Mouse (Mus musculus) kidney, embryonic 16.5 days (tissue): Measurements from ENCODE around the gene Klhl42. TPM values are rescaled to one million over a fixed set of nuclear protein-coding genes. Genes with fewer than 3 reads are reported as not detected.

Source experiments
- ATAC-seq: fragments of 200-750 bp; cut with Nextera tagmentation; 2 replicates; pipeline ENCODE4 v1.8.0; 2017; ENCODE audit warnings: moderate TSS enrichment; ENCODE audit not compliant: low FRiP score, low TSS enrichment
- H3K27ac ChIP-seq: fragments of 300-500 bp; sonication (generic); 2 replicates; pipeline ENCODE4 v1.5.1; 2014; ENCODE audit warnings: low read length
- H3K27me3 ChIP-seq: fragments of 300-500 bp; sonication (generic); 2 replicates; pipeline ENCODE4 v1.6.1; 2014; ENCODE audit warnings: low read length, control low read depth, mixed read lengths; ENCODE audit not compliant: insufficient read depth
- H3K36me3 ChIP-seq: fragments of 300-500 bp; sonication (generic); 2 replicates; pipeline ENCODE4 v1.6.1; 2014; ENCODE audit warnings: low read length, control low read depth, mixed read lengths; ENCODE audit not compliant: insufficient read depth
- H3K4me1 ChIP-seq: fragments of 300-500 bp; sonication (generic); 2 replicates; pipeline ENCODE4 v1.6.1; 2014; ENCODE audit warnings: low read length, control low read depth, mixed read lengths; ENCODE audit not compliant: insufficient read depth
- H3K4me2 ChIP-seq: fragments of 300-500 bp; sonication (generic); replicated peaks from 2 replicates; pipeline ENCODE4 v1.6.1; 2014; ENCODE audit warnings: low read depth, low read length
- H3K4me3 ChIP-seq: fragments of 300-500 bp; sonication (generic); 2 replicates; pipeline ENCODE4 v1.5.1; 2014; ENCODE audit warnings: mild to moderate bottlenecking, low read length
- H3K9ac ChIP-seq: fragments of 300-500 bp; sonication (generic); replicated peaks from 2 replicates; pipeline ENCODE4 v1.6.1; 2014; ENCODE audit warnings: low read length
- H3K9me3 ChIP-seq: fragments of 300-500 bp; sonication (generic); 2 replicates; pipeline ENCODE4 v1.6.1; 2016; ENCODE audit warnings: low read length, control low read depth
- WGBS: fragments of 180-500 bp; shearing (Covaris S2); extraction: QIAGEN DNeasy Blood & Tissue Kit; methylation state at CpG from one replicate; pipeline ENCODE4 v1.1.7; 2014; 5-methylcytosine and 5-hydroxymethylcytosine counted together
- polyA plus RNA-seq: library from polyadenylated mRNA; unstranded; fragments of >200 nt; fragmentation: Nextera tagmentation; extraction: Ambion mirVana; gene quantifications from 2 replicates; pipeline ENCODE4 v1.2.1, GENCODE M21; 2015

The Klhl42 gene
- polyA plus RNA-seq, 1 experiment from 2014 or later = 6.0 TPM

GRCm38 (mm10) chr6:147138260-147138659 lies 47.1 kb downstream of the Klhl42 start:
- H3K27me3 ChIP-seq = no peaks in the 10 kb centered on the region
- H3K4me1 ChIP-seq = no peaks in the 10 kb centered on the region
- ATAC-seq = no peak
- H3K4me3 ChIP-seq = no peak overlapping the region
- no peaks in the 10 kb centered on the region for H3K9me3 ChIP-seq
- no peak overlapping the region for H3K9ac ChIP-seq
- no peaks in the 10 kb centered on the region for H3K36me3 ChIP-seq
- no peak overlapping the region for H3K4me2 ChIP-seq
- WGBS = 74% methylated on average over 3 of the region's 3 CpGs
- H3K27ac ChIP-seq = no peak overlapping the region

- 86% methylated on average over 7 of the region's 7 CpGs for WGBS
- no peaks in the 10 kb centered on the region for H3K9me3 ChIP-seq
- ATAC-seq = no peak
Observed at GRCm38 (mm10) chr6:147140600-147141154, 49.5 kb downstream of the Klhl42 start.

GRCm38 (mm10) chr6:147144664-147145063 lies 53.5 kb downstream of the Klhl42 start:
- Histone ChIP-seq H3K9me3 (no peaks in the 10 kb centered on the region), H3K27ac (no peak overlapping the region), H3K36me3 (no peaks in the 10 kb centered on the region), H3K4me1 (no peaks in the 10 kb centered on the region), H3K27me3 (no peaks in the 10 kb centered on the region), H3K4me3 (no peak overlapping the region), H3K4me2 (no peak overlapping the region), H3K9ac (no peak overlapping the region)
- 91% methylated on average over 5 of the region's 5 CpGs for WGBS
- ATAC-seq = no peak

More at GRCm38 (mm10) chr6:147140600-147141154, 49.5 kb downstream of the Klhl42 start:
- Histone ChIP-seq H3K27ac (no peak overlapping the region), H3K9ac (no peak overlapping the region), H3K4me2 (no peak overlapping the region), H3K27me3 (no peaks in the 10 kb centered on the region), H3K36me3 (no peaks in the 10 kb centered on the region), H3K4me3 (no peak overlapping the region), H3K4me1 (no peaks in the 10 kb centered on the region)

GRCm38 (mm10) chr6:147145277-147145676 lies 54.1 kb downstream of the Klhl42 start:
- ATAC-seq = peak; percentile 76; the same call in 1 of the 2 replicates
- Histone ChIP-seq H3K4me2 (no peak overlapping the region), H3K4me1 (no peaks in the 10 kb centered on the region), H3K36me3 (no peaks in the 10 kb centered on the region), H3K9ac (no peak overlapping the region), H3K4me3 (no peak overlapping the region), H3K27me3 (no peaks in the 10 kb centered on the region), H3K27ac (no peak overlapping the region), H3K9me3 (no peaks in the 10 kb centered on the region)
- WGBS = 34% methylated on average over 2 of the region's 2 CpGs

GRCm38 (mm10) chr6:147145753-147146152 lies 54.6 kb downstream of the Klhl42 start:
- Histone ChIP-seq H3K4me2 (no peak overlapping the region), H3K36me3 (no peaks in the 10 kb centered on the region), H3K27me3 (no peaks in the 10 kb centered on the region), H3K27ac (no peak overlapping the region), H3K4me3 (no peak overlapping the region), H3K4me1 (no peaks in the 10 kb centered on the region), H3K9me3 (no peaks in the 10 kb centered on the region), H3K9ac (no peak overlapping the region)
- ATAC-seq = no peak
- WGBS = 69% methylated on average over 10 of the region's 10 CpGs

- Histone ChIP-seq H3K27ac (no peak overlapping the region), H3K9ac (no peak overlapping the region), H3K4me2 (no peak overlapping the region), H3K27me3 (no peaks in the 10 kb centered on the region), H3K9me3 (no peaks in the 10 kb centered on the region), H3K4me3 (no peak overlapping the region), H3K4me1 (no peaks in the 10 kb centered on the region), H3K36me3 (no peaks in the 10 kb centered on the region)
- WGBS = 71% methylated on average over 6 of the region's 6 CpGs
- ATAC-seq = no peak
Observed at GRCm38 (mm10) chr6:147151069-147151468, 59.9 kb downstream of the Klhl42 start.

- no peak; the same call in 1 of the 2 replicates for ATAC-seq
- no peak overlapping the region for H3K9ac ChIP-seq
Observed at GRCm38 (mm10) chr6:147151839-147152238, 60.7 kb downstream of the Klhl42 start.

GRCm38 (mm10) chr6:147155085-147155484 lies 63.9 kb downstream of the Klhl42 start:
- Histone ChIP-seq H3K27me3 (no peaks in the 10 kb centered on the region), H3K27ac (no peak overlapping the region), H3K4me2 (no peak overlapping the region), H3K9ac (no peak overlapping the region), H3K36me3 (no peaks in the 10 kb centered on the region), H3K9me3 (0 out of 2 replicates have a peak, but pooled peaks cover 5% of the 10 kb centered on the region), H3K4me3 (no peak overlapping the region), H3K4me1 (no peaks in the 10 kb centered on the region)
- WGBS = 67% methylated on average over 7 of the region's 7 CpGs
- ATAC-seq = no peak

More at GRCm38 (mm10) chr6:147151839-147152238, 60.7 kb downstream of the Klhl42 start:
- H3K27ac ChIP-seq = no peak overlapping the region
- no peak overlapping the region for H3K4me3 ChIP-seq
- no peak overlapping the region for H3K4me2 ChIP-seq
- no peaks in the 10 kb centered on the region for H3K9me3 ChIP-seq
- no peaks in the 10 kb centered on the region for H3K4me1 ChIP-seq
- H3K36me3 ChIP-seq = no peaks in the 10 kb centered on the region
- H3K27me3 ChIP-seq = no peaks in the 10 kb centered on the region

- Histone ChIP-seq H3K4me1 (peaks cover 9% of the 10 kb centered on the region; the same call in 1 of the 2 replicates), H3K27ac (peak overlapping the region; percentile 63; the same call in 1 of the 2 replicates), H3K36me3 (no peaks in the 10 kb centered on the region), H3K4me3 (no peak overlapping the region), H3K9ac (no peak overlapping the region), H3K9me3 (0 out of 2 replicates have a peak, but pooled peaks cover 5% of the 10 kb centered on the region), H3K27me3 (no peaks in the 10 kb centered on the region), H3K4me2 (no peak overlapping the region)
- WGBS = 44% methylated on average over 5 of the region's 5 CpGs
- peak; percentile 82 for ATAC-seq
Observed at GRCm38 (mm10) chr6:147161818-147162584, 70.8 kb downstream of the Klhl42 start.
